Mouse (Mus musculus) CH12.LX (cell line): ENCODE measurements at regions not wholly inside any gene's neighbourhood (a gene's known extent, or its start where the extent isn't known, plus 50 kb on each side); places are given as distances from the start of the nearest gene placed in this dataset.

ENCODE experiments used
- DNase-seq: peaks from one replicate; pipeline ENCODE4 v3.0.0-alpha.2; 2013; ENCODE audit errors: extremely low read depth
- H3K27ac ChIP-seq: 2 replicates; pipeline ENCODE4 v1.5.1; 2012; ENCODE audit warnings: low read depth, mild to moderate bottlenecking, control low read depth, moderate library complexity; ENCODE audit not compliant: insufficient read depth
- H3K27me3 ChIP-seq: replicated peaks from 2 replicates; pipeline ENCODE3; 2012; ENCODE audit warnings: inconsistent platforms
- H3K36me3 ChIP-seq, 2 experiments: replicated peaks in 1 of 2; 2 replicates each; pipeline versions ENCODE3 to v1.6.1; 2012; ENCODE audit warnings: inconsistent platforms in 1 of 2, low read length in 1 of 2, mild to moderate bottlenecking in 1 of 2, mixed read lengths in 1 of 2, moderate library complexity in 1 of 2; ENCODE audit not compliant: control insufficient read depth in 1 of 2, insufficient read depth in 1 of 2
- H3K4me1 ChIP-seq, 2 experiments: 2 replicates each; pipeline ENCODE4 v1.6.1; 2012; ENCODE audit warnings: inconsistent platforms in 1 of 2, moderate library complexity in 1 of 2; ENCODE audit not compliant: insufficient read depth in 2 of 2, control insufficient read depth in 1 of 2
- H3K4me2 ChIP-seq: 2 replicates; pipeline ENCODE4 v1.6.1; 2012; ENCODE audit warnings: low read depth, mild to moderate bottlenecking, control low read depth; ENCODE audit not compliant: poor library complexity, insufficient read depth, severe bottlenecking
- H3K4me3 ChIP-seq, 3 experiments: fragments of 150-350 bp in 1 of 3; sonication (generic) in 1 of 3; replicated peaks in 1 of 3; 2 replicates each; pipeline versions ENCODE3 to v1.5.1; 2011 to 2012; ENCODE audit warnings: low read depth in 2 of 3, low read length in 2 of 3, mild to moderate bottlenecking in 2 of 3, moderate library complexity in 2 of 3, control low read depth in 1 of 3, improper control_type of control experiment in 1 of 3, inconsistent platforms in 1 of 3, mixed read lengths in 1 of 3; ENCODE audit not compliant: poor library complexity in 1 of 3
- H3K79me2 ChIP-seq: replicated peaks from 2 replicates; pipeline ENCODE4 v1.6.1; 2012; ENCODE audit warnings: mild to moderate bottlenecking, moderate library complexity; ENCODE audit not compliant: control insufficient read depth, poor library complexity, insufficient read depth, severe bottlenecking; ENCODE audit errors: extremely low read depth
- H3K9ac ChIP-seq: 2 replicates; pipeline ENCODE4 v1.6.1; 2012; ENCODE audit warnings: low read depth, mild to moderate bottlenecking, control low read depth, moderate library complexity; ENCODE audit not compliant: insufficient read depth
- H3K9me3 ChIP-seq: replicated peaks from 2 replicates; pipeline ENCODE3; 2012; ENCODE audit warnings: low read length, inconsistent platforms, mixed read lengths
- BHLHE40 ChIP-seq: IDR thresholded peaks from 2 replicates; pipeline ENCODE4 v1.6.1; 2011; ENCODE audit warnings: mild to moderate bottlenecking, low read depth, low read length, improper control_type of control experiment
- CTCF ChIP-seq, 2 experiments: IDR thresholded peaks in 1 of 2; conservative IDR thresholded peaks in 1 of 2; 2 replicates each; pipeline ENCODE4 v1.5.1; 2011 to 2012; ENCODE audit warnings: low read depth in 2 of 2, low read length in 2 of 2, improper control_type of control experiment in 1 of 2, inconsistent platforms in 1 of 2, mild to moderate bottlenecking in 1 of 2, moderate library complexity in 1 of 2
- E2F4 ChIP-seq: IDR thresholded peaks from 2 replicates; pipeline ENCODE4 v1.6.1; 2011; ENCODE audit warnings: low read depth, low read length, improper control_type of control experiment; ENCODE audit not compliant: insufficient replicate concordance
- ELF1 ChIP-seq: IDR thresholded peaks from 2 replicates; pipeline ENCODE4 v1.6.1; 2014; ENCODE audit warnings: low read depth, mild to moderate bottlenecking, inconsistent platforms, low read length, improper control_type of control experiment
- GABPA ChIP-seq: IDR thresholded peaks from 2 replicates; pipeline ENCODE4 v1.6.1; 2012; ENCODE audit warnings: low read depth, low read length, improper control_type of control experiment, inconsistent platforms; ENCODE audit not compliant: insufficient replicate concordance
- IRF4 ChIP-seq: IDR thresholded peaks from 2 replicates; pipeline ENCODE4 v1.6.1; 2014; ENCODE audit warnings: low read depth, mild to moderate bottlenecking, inconsistent platforms, low read length, improper control_type of control experiment
- JUND ChIP-seq: conservative IDR thresholded peaks from 2 replicates; pipeline ENCODE4 v1.6.1; 2011; ENCODE audit warnings: low read depth, low read length, improper control_type of control experiment
- KAT2A ChIP-seq: IDR thresholded peaks from 2 replicates; pipeline ENCODE4 v1.6.1; 2012; ENCODE audit warnings: low read length, improper control_type of control experiment, inconsistent platforms; ENCODE audit not compliant: insufficient replicate concordance
- MAX ChIP-seq: IDR thresholded peaks from 2 replicates; pipeline ENCODE4 v1.6.1; 2011; ENCODE audit warnings: low read length, improper control_type of control experiment
- MEF2A ChIP-seq: IDR thresholded peaks from 2 replicates; pipeline ENCODE4 v1.6.1; 2014; ENCODE audit warnings: low read depth, mild to moderate bottlenecking, inconsistent platforms, low read length, improper control_type of control experiment, borderline replicate concordance
- PAX5 ChIP-seq: IDR thresholded peaks from 2 replicates; pipeline ENCODE4 v1.6.1; 2012; ENCODE audit warnings: low read length, inconsistent platforms, mixed read lengths
- POLR2A ChIP-seq: IDR thresholded peaks from 2 replicates; pipeline ENCODE4 v1.6.1; 2011; ENCODE audit warnings: low read depth, mild to moderate bottlenecking, improper control_type of control experiment, low read length
- POLR2AphosphoS2 ChIP-seq: IDR thresholded peaks from 2 replicates; pipeline ENCODE4 v1.6.1; 2011; ENCODE audit warnings: low read depth, low read length, improper control_type of control experiment
- RCOR1 ChIP-seq: conservative IDR thresholded peaks from 2 replicates; pipeline ENCODE4 v1.6.1; 2012; ENCODE audit warnings: low read depth, mild to moderate bottlenecking, inconsistent platforms, low read length, improper control_type of control experiment
- SIN3A ChIP-seq: IDR thresholded peaks from 2 replicates; pipeline ENCODE4 v1.6.1; 2012; ENCODE audit warnings: low read length, improper control_type of control experiment, inconsistent platforms
- SMC3 ChIP-seq: IDR thresholded peaks from 2 replicates; pipeline ENCODE4 v1.6.1; 2011; ENCODE audit warnings: low read depth, low read length, improper control_type of control experiment
- TBP ChIP-seq: conservative IDR thresholded peaks from 2 replicates; pipeline ENCODE4 v1.6.1; 2011; ENCODE audit warnings: low read depth, low read length, improper control_type of control experiment
- TCF12 ChIP-seq: IDR thresholded peaks from 2 replicates; pipeline ENCODE4 v1.6.1; 2014; ENCODE audit warnings: low read depth, mild to moderate bottlenecking, inconsistent platforms, low read length, improper control_type of control experiment
- UBTF ChIP-seq: IDR thresholded peaks from 2 replicates; pipeline ENCODE4 v1.6.1; 2012; ENCODE audit warnings: low read depth, mild to moderate bottlenecking, inconsistent platforms, low read length, improper control_type of control experiment, moderate library complexity
- USF1 ChIP-seq: IDR thresholded peaks from 2 replicates; pipeline ENCODE4 v1.6.1; 2014; ENCODE audit warnings: low read depth, mild to moderate bottlenecking, inconsistent platforms, low read length, improper control_type of control experiment
- USF2 ChIP-seq: conservative IDR thresholded peaks from 2 replicates; pipeline ENCODE4 v1.6.1; 2011; ENCODE audit warnings: low read depth, low read length, improper control_type of control experiment
- ZC3H11A ChIP-seq: IDR thresholded peaks from 2 replicates; pipeline ENCODE4 v1.6.1; 2012; ENCODE audit warnings: low read depth, mild to moderate bottlenecking, inconsistent platforms, low read length, improper control_type of control experiment
- ZKSCAN1 ChIP-seq: IDR thresholded peaks from 2 replicates; pipeline ENCODE4 v1.6.1; 2012; ENCODE audit warnings: low read depth, inconsistent platforms, low read length, improper control_type of control experiment, borderline replicate concordance
- dilution Hi-C: fragments of 300-500 bp; cut with MboI; formaldehyde crosslinking; loops from 2 replicates; pipeline ENCODE4 v1.14.3; 2020; ENCODE audit warnings: low sequenced_read_pairs; ENCODE audit not compliant: extremely low pct_unique_long_range_greater_than_20kb, extremely low pct_ligation_motif_present
- in situ Hi-C: fragments of 300-500 bp; cut with MboI; formaldehyde crosslinking; loops from 3 replicates; pipeline ENCODE4 v1.14.3; 2019; ENCODE audit warnings: low sequenced_read_pairs, low pct_ligation_motif_present, low pct_unique_long_range_greater_than_20kb, mixed read lengths

GRCm38 (mm10) chr14:68427235-68427634 lies 866.9 kb downstream of the Synb start:
- H3K27me3 ChIP-seq = no peaks in the 10 kb centered on the region
- no peak for TF ChIP-seq TCF12
- no peak for TF ChIP-seq GABPA
- no peak for TF ChIP-seq KAT2A
- TF ChIP-seq E2F4 = no peak
- TF ChIP-seq ZC3H11A = no peak
- no peak for TF ChIP-seq ELF1
- no peak for TF ChIP-seq PAX5
- TF ChIP-seq UBTF = no peak
- TF ChIP-seq MAX = no peak
- TF ChIP-seq JUND = no peak
- TF ChIP-seq SMC3 = no peak
- TF ChIP-seq CTCF (conservative IDR thresholded peaks at IDR 0.05 in 1 of 2, IDR thresholded peaks at IDR 0.05 in 1 of 2; ENCODE audit: low read depth in 2 of 2, low read length in 2 of 2) = no peak
- in situ Hi-C loops (no loop called here), dilution Hi-C loops (no loop called here)
- H3K9ac ChIP-seq = no peak overlapping the region
- no peak overlapping the region for H3K4me3 ChIP-seq
- no peaks in the 10 kb centered on the region for H3K36me3 ChIP-seq
- H3K27ac ChIP-seq = no peak overlapping the region
- no peak overlapping the region for H3K4me2 ChIP-seq
- H3K9me3 ChIP-seq = no peaks in the 10 kb centered on the region
- no peak for DNase-seq
- H3K4me1 ChIP-seq = no peaks in the 10 kb centered on the region
- no peaks in the 10 kb centered on the region for H3K79me2 ChIP-seq

DNA sequence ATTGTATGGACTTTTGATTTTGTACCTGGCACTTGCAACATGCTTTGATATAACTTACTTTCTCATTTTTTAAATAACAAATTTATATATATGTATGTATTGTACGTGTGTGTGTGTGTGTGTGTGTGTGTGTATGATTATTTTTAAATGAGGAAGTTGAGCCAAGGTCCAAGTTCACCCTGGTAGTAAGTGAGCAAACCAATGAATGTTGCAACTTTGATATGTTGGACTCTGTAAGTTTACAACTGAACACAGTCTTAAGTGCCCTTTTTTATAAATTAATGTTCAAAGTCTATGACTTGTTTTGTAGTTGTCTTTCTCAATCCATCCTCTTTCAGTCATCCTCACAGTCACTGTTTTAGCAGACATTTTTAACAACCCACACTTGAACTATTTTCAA lies 901.7 kb downstream of the Synb start:
- DNase-seq = no peak
- TF ChIP-seq USF1 = no peak
- no peak for TF ChIP-seq GABPA
- TF ChIP-seq MEF2A = no peak
- no peak for TF ChIP-seq POLR2A
- TF ChIP-seq POLR2AphosphoS2 = no peak
- no peak for TF ChIP-seq UBTF
- no peak for TF ChIP-seq BHLHE40
- TF ChIP-seq PAX5 = no peak
- no peak for TF ChIP-seq IRF4
- TF ChIP-seq USF2 = no peak
- TF ChIP-seq TBP = no peak
- TF ChIP-seq RCOR1 = no peak
- no peak for TF ChIP-seq ZKSCAN1
- TF ChIP-seq SIN3A = no peak
- no peak overlapping the region for H3K4me3 ChIP-seq
- H3K9me3 ChIP-seq = no peaks in the 10 kb centered on the region
- H3K4me1 ChIP-seq = no peaks in the 10 kb centered on the region
- H3K79me2 ChIP-seq = no peaks in the 10 kb centered on the region
- in situ Hi-C loops = no loop called here
- dilution Hi-C loops = no loop called here
- no peaks in the 10 kb centered on the region for H3K36me3 ChIP-seq
- no peak overlapping the region for H3K27ac ChIP-seq
- H3K9ac ChIP-seq = no peak overlapping the region
- no peak overlapping the region for H3K4me2 ChIP-seq
- no peaks in the 10 kb centered on the region for H3K27me3 ChIP-seq
